Mouse (Mus musculus) ovary, postnatal 14 days (tissue): ENCODE data around the gene Dpysl5.
"Not testable (repeated sequence)": the region's sequence is repeated elsewhere in the genome, so short reads cannot be mapped to it uniquely, and the experiment has no call there.

Experiments
- DNase-seq: peaks from one replicate; pipeline ENCODE4 v3.0.0; 2022; ENCODE audit warnings: low spot score

Gene Dpysl5

DNA sequence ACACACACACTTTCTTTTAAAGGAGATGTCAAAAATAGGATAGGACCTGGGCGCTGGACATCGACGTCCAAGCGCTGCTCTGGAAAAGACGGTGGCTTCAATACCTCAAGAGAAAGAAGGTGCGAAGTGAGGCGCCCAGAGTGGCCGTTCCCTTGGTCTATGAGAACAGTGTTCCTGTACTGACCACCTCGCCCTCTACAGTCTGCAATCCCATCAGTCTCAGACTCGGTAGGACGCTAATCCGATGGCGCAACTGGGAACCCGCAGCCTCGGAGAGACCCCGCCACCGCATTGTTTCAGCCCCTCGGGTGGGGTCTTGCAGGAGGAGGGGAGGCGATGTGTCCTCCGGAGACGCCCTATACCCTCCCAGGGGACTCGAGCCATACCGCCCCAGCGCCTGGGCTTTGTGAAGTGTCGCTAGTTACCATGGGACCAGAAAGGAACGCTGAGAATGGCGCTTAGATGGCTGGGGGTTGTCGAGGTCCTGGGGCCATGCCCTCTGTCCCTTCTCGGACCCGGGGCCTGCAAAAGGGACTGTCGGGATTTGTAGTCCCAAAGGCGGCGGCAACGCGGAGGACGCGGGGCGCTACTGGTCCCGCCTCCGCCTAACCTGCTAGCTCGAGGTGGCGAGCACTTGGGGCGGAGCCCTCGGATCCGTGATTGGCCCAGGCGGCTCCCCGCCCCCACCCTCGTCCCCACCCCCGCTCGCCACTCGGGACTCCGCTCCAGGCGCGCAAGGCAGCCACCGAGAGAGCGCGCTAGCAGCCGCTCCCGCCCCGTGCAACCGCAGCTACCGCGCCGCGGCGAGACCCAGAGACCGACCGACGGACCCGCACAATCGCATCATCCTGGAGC, at the start of gene Dpysl5:
TSS of gene Dpysl5 (plus strand) at position 418 of the 855 bp plus-strand sequence.
- DNase-seq, result peak; percentile 26

DNA sequence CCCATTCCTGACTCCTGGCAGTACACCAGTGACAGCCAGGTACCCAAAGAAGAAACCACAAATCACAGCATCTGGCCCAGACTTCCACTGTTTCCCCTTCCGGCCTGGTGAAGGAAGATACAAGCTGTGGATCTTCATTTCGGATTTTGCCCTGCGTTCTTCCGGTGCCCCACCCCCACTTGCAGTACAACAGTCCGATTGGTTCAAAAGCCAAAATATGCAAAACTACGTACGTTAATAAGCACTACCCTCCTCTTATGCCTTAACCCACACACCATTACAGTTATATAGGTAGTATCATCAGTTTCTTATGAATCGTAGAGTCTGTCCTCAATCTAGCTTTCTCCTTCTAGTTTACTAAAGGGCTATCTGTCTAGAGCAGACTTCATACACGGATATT, 46.0 kb upstream of the Dpysl5 start:
- no peak for DNase-seq

DNA sequence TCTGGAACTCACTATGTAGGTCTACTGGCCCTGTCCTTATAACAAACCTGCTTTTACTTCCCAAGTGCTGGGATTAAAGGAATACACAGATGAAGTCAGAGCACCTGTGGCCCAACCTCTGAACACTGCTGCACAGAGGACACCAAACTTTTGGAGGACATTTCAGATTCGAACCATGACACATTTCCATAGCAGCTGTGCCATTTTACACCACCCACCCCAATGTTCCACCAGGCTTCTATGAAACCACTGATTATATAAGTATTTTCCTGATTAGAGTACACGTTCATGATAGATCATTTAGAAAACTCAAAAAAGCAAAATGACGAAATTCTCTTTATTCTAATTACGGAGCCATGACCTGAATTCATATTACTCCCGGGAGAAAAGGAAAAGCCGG, 45.4 kb upstream of the Dpysl5 start:
- no peak for DNase-seq

DNA sequence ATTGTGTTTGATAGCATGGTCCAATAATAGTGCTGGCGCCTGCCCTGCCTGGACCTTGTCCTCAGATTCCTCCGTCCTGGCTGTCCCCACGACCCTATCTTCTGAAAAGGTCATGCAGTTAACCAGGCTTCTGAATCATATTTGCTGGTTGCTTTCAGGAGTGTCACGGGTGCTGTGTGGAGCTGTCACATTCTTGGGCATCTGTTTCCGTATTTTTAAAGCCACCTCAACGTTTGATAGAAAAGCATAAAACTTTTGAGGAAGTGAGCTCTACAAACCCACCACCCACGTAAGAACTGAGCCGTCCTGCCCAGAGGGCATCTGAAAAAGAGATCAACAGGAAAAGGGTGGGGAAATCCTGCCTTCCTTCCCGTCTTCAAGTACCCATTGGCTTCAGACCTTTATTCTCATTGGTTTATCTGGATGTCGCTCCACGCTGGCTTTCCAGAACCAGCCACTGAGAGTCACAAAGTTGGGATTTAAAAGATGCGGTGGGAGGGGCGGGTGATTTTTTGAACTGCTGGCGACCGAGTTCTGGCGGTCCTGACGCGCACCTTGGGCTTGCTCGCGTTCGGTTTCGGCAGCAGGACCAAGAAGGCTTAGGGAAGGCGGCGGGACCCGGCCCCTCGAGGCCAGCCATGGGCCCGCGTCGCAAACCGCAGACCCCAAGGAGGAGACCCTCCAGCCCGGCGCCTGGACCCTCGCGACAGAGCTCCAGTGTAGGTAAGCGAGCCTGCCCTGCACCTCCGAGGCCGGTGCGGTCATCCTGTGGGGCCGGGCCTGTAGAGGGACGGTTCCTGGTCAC, 44.8 kb upstream of the Dpysl5 start, which contains the start of gene Cenpa:
TSS of gene Cenpa (plus strand) at position 387 of the 805 bp plus-strand sequence.
- DNase-seq, result peak; percentile 77

DNA sequence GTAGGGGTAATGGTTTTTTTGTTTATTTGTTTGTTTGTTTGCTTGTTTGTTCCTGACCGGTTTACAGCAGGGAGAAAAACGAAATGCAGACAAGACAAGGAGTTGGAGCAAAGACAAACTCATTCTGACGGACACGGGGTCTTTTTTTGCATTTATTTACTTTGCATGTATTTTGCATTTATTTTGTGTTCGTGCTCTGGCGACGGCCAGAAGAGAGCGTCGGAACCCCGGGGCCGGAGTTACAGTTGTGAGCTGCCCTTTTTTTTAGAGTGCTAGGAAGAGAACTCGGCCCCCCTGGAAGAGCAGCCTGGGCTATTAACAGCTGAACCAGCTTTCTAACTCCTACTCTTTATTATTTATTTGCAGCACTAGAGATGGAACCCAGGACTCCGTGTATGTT, 44.1 kb upstream of the Dpysl5 start:
- no peak for DNase-seq

DNA sequence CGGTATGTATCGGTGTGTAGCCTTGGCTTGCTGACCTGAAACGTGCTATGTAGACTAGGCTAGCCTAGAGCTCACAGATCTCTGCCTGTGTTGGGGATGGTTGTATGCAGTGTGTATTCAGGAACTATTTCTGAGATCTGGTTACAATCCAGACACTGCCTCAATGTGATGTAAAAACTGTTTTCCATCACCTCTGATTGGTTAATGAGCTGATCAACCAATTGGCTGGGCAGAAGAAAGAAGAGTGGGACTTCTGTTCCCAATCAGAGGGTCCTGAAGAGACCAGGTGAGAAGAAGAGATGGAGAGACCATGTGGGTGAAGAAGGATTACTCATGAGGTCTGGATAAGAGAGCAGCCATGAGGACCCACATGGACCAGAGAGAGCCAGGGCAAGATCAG, 43.7 kb upstream of the Dpysl5 start:
- DNase-seq, result no peak

DNA sequence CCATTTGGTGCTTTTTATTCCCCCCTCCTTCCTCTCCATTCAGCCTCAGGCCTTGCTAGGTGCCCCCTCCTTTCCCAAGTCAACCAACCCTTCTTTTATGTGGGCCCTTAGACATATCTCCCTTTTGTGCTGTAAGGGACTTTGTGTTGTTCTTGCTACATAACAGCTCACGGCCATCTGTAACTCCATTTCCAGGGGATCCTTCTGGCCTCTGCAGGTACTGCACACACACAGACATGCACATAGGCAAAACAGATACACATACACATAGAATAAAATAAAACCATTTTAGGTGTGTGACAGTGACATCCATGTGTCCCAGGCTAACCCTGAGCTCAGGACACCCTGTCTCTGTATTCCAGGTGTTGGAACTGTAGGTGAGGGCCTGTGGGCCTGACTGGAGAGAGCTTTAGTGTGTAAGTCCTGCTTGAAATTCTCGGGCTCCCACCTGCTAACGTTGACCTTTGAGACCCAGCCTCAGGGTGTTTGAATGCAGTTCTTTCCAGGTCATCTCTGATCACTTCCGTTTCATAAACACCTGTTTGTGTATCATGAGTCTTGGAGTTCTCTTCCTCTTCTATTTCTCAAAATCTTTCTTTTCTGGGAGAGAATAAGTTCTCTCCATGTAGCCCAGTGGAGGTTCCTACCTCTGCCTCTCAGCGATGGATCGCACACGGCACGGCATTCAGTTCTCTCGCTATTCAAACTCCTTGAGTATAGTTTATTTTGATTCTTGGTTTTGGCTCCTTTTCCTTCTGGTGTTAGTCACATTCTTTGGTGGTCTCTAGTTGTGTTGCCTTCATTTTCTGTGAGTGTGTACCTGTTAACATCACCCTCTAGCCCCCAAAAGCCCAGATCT, 42.5 kb upstream of the Dpysl5 start:
- DNase-seq, result no peak

DNA sequence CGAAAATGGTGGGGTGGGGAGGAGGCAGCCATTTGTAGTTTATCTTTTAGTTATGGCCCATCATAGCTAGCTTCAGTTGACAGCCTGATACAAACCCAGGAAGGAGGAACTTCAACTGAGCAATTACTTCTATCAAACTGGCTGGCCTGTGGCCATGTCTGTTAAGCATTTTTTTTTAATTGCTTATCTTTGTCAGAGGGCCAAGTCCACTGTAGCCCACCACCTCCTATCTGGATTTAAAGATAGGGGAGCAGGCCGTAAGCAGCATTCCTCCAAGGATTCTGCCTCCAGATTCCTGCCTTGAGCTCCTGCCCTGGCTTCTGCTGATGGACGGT, 41.9 kb upstream of the Dpysl5 start:
- no peak for DNase-seq

DNA sequence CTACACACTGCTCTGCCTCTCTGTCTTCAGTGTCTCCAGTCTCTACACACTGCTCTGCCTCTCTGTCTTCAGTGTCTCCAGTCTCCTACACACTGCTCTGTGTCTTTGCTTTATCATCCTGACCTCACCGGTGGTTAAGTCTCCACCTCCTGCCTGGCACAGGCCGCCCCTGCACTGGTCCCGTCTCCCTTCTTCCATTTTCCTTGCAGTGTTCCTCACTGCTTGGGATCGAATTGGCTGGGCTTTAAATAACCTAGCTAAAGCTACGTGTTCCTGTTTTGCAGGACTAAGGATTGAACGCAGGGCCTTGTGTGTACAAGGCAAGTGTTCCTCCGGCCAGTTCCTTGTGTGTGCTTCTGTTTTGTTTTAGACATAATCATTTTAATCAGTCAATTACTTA, 41.3 kb upstream of the Dpysl5 start:
- DNase-seq, result no peak

DNA sequence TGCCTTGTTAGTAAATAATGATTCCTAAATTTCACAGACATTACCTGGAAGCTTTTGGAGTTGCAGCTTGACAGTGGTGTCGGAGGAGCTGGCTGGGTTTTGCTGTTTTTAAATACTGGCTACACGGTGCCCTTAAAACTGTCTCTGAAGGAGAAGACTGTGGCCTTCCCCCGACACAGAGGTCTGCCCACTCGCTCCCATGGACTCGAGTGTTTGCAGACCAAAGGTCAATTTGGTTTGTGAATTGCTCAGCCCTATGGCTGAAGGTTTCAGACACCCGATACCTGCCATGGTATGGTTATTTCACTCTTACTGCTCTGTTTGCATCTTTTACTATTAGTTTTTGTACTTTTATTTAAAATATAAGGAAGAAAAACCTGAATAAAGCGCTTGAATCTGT, 37.4 kb upstream of the Dpysl5 start:
- no peak for DNase-seq

DNA sequence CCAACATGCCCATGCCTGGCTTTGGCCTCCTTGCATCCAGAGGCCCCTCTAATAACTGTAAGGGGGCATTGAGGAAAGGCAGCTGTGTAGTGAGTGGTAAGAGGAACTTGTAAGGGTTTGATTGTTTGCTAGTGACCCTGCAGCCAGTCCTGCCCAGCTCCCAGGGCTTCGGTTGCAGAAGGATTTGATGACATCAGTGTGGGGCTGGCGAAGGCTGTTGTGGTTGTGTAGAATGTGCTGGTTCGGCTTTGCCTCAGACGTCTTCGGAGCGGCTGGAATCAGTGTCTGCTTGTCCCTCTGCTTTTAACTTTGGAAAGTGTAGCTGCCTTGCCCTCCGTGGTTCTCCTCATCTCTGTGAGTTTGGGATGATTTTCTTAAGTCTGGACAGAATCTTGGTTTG, 34.6 kb upstream of the Dpysl5 start:
- DNase-seq, result no peak

DNA sequence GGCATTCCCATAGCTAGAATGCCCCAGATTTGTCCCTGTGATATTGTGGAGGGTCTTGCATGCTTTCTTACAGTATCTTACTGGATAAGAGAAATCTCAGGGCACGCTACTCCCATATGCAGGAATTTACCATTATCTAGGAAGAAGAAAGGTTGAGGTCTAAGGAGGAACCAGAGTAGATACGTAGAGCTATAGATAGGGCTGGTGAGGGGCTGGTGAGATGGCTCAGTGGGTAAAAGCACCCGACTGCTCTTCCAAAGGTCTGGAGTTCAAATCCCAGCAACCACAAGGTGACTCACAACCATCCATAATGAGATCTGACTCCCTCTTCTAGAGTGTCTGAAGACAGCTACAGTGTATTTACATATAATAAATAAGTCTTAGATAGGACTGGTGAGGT, 33.3 kb upstream of the Dpysl5 start:
- DNase-seq, result not testable (repeated sequence)

DNA sequence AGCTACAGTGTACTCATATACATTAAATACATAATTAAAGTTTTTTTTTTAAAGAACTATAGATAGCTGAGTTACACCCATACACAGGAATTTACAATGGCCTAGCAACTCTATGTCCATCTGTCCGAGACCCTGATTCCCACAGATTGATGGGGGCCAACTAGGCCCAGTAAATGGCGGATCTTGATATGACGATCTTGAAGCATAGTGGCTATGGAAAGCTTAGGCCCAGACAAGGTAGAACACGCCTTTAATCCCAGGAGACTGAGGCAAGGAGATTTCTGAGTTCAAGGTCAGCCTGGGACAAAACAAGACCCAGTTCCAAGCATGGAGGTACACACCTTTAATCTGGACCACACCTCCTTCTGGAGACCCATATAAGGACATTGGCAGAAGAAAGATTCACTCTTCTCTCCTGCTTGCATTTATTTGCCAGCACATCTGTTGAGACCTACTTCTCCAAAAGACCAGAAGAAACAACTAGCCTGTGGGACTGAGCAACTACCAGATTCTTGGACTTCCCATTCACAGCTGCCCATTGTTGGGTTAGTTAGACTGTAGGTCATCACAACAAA, 32.6 kb upstream of the Dpysl5 start:
- no peak for DNase-seq

DNA sequence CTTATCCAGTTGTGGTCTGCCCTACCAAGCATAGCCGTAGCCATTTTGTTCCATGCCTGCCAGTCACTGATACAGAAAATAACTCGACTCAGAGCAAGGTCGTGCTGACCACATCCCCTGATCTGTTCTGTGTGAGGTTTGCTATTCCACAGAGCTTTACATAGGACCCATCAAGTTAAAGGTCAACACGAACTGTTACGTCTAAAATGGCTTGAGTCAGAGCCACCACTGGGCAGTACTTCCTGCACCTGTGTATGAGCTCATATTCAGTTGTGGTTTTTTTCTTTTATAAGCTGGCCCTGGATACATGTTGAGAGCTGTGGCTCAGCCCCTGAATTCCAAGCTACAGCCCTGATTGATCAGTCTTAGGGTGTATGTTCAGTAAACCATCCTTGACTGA, 31.8 kb upstream of the Dpysl5 start:
- no peak for DNase-seq

DNA sequence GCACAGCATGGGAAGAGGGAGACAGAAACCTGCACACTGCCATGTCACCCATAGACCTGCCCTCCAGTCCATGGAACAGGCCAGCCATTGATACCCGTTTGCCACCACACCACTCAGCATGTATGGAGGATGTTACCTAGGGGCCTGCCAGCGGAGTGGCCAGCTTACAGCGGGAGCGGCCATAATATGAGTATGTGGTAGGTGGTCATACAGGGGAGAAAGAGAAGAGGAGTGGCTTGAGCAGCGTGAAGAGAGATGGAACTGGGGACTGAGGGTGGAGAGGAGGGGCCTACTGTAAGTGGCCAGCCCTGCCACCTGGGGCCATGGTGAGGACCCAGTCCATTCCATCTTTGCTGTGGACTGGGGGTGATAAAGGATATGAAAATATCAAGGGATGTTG, 29.4 kb upstream of the Dpysl5 start:
- no peak for DNase-seq

DNA sequence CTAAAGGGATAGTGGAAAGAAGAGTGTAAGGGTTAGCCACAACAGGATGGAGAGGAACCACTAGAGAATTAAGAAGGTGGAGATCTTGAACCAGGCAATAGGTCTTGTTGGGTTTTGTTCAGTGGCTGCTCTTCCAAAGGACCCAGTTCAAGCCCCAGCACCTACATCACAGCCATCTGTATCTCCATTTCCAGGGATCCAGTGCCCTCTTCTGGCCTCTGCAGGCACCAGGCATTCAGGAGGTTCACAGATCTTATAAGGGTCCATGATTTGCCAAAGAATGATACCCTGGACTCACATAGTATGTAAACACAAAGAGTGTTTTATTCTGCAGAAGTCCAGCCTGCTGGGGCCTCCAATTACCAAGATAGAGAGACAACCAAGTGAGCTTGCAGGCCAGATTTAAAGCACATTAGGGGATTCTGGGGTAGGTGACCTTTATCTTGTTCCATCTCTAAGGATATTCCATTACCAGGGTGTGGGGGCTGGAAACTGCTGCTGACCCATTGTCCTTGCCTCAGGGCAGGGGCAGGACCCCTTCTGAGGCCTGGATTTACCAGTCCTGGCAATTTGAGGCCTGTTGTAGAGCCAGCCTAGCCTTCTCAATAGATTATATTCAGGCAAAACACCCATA, 28.3 kb upstream of the Dpysl5 start:
- DNase-seq, result no peak

DNA sequence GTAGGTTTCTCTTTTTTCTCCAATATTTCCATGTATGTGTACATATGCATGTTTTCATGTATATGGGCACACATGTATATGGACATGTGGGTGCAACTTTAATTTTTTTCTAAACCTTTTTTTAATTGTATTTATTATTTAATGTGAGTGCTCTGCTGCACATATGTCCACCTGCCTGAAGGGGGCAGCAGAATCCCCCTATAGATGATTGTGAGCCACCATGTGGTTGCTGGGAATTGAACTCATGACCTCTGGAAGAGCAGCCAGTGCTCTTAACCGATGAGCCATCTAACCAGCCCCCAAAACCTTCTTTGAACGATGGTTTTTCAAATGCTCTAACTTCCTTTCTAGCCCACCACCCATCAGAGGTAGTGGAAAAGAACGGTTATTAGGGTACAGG, 27.4 kb upstream of the Dpysl5 start:
- no peak for DNase-seq

DNA sequence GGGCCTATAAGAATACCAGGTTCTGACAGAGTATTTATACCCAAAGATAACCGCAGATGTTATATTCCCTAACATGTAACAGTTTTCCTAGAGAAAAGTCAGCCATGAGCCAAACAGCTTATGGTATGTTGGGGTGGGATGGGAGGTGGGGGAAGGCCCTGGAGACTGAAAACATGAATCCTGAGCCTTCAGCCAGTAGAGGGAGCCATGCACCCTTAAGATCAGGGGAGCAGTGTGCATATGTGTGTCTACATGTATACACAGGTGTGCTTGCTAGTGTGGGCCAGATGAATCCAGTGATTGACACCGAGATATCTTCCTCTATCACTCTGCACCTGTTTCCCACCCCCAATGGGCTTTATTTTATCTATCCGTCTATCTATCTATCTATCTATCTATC, 24.6 kb upstream of the Dpysl5 start:
- DNase-seq, result no peak

DNA sequence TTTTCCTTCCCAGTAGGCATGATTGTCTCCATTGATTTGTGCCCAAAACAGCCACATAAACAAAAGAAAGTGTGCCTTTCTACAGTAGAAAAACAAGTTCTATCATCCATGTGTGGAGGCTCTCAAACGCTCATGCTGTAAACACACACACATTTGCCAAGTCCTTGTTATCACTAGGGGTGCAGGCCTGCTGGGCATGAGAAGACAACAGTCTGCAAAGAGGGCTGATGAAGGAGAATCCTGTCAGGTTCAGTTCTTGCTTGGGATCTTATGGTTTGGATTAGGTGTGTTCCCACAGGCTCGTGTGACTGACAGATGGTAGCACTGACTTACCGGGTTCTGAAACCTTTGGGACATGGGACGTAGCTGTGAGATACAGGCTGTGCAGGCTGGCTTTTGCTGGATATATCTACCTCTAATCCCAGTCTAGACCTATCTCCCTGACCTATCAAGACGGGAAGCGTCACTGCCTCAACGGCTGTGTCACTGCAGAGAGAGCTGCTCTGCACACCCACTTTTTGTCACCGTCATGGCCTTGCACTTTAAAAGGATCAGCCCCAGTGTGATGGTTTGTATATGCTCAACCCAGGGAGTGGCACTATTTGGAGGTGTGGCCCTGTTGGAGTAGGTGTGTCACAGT, 10.9 kb upstream of the Dpysl5 start:
- DNase-seq, result no peak

DNA sequence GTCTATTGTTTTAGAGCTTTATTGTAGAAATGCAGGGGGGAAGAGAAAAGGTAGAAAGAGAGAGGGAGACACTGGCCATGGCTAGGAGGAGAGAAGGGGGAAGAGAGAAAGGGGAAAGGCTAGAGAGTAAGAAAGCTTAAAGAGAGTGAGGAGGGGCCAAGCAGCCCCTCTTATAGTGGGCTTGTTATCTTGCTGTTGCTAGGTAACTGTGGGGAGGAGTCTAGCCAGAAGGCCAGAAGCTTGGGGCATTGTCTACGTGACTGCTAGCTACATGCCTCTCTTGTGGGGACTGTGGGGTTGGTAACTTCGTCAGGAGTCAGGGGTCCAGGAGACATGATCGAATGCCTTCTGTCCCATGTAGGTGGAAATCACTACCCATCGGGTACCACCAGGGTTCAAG, 10.0 kb upstream of the Dpysl5 start:
- not testable (repeated sequence) for DNase-seq

DNA sequence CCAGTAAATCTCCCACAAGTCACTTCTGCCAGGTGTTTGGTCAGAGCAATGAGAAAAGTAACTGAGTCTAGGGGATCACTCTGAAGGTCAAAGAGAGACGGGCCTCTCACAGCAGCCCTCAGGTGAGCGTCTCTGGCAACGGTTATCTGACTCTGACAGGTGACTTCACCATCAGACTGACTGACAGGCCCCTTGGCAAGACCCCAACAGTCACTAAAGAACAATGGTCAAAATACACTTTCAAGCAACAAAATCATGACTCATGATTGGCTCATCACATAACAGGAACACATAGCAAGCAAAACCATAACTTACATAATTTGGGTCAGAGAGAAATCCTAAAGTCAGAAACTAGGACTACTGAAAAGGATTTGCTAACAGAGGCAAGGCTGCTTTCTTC, 9.5 kb upstream of the Dpysl5 start:
- no peak for DNase-seq
